Mouse (Mus musculus): ENCODE results near the gene Plcb1. TPM values are rescaled to one million over a fixed set of nuclear protein-coding genes. Genes with fewer than 3 reads are reported as not detected.

The Plcb1 gene
- polyA plus RNA-seq, 1 experiment from 2014 or later: 5.2 TPM

DNA sequence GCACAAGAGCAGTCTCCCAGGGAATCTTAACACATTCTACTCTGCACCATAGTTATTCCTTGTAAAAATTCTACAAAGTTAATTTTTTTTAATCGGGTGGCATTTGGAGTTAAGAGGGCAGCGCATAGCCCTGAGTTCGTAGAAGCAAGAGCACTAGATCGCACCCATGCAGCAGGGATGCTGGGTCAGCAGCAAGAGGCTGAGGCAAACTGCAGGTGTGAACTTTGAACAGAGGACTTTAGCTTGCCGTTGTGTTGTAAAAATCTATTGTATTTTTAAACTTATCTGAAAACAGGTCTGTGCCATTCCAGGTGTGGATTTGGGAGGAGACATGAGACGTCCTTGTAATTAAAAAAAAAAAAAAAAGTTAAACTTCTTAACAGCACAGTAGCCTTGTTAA lies 613.9 kb downstream of the Plcb1 start:
- 84% methylated on average over 6 of the region's 6 CpGs for WGBS
- Histone ChIP-seq H3K4me3 (no peak overlapping the region), H3K4me2 (no peak overlapping the region), H3K27me3 (no peaks in the 10 kb centered on the region), H3K27ac (no peak overlapping the region), H3K9ac (no peak overlapping the region), H3K9me3 (replicated peaks) (no peaks in the 10 kb centered on the region), H3K4me1 (replicated peaks) (no peaks in the 10 kb centered on the region; the same call in 1 of the 2 replicates), H3K36me3 (no peaks in the 10 kb centered on the region)
- ATAC-seq (replicated peaks; ENCODE audit: insufficient number of reproducible peaks, insufficient read depth, low FRiP score, low read depth): no peak

DNA sequence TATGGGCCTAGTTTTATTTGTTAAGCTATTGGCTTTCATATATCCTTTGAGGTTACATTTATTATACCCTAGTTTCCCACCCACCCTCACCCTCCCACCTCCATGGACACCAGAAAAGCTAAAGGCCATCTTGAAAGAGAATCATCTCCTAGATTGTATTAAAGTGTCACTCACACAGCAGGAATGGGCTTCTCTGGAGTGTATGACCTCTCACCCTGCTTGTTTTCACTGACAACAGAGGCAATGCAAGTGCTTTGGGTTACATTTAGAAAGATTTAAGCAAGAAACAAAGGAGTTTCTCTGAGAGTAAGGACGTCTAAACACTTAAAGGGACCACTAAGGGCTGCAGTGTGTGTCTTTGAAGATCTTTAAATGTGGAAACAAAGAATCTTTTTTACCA lies 617.0 kb downstream of the Plcb1 start:
- no peak for ATAC-seq (replicated peaks; ENCODE audit: insufficient number of reproducible peaks, insufficient read depth, low FRiP score, low read depth)
- WGBS: 60% methylated on average over 1 of the region's 1 CpGs
- Histone ChIP-seq H3K4me3 (no peak overlapping the region), H3K36me3 (no peaks in the 10 kb centered on the region), H3K4me1 (replicated peaks) (no peaks in the 10 kb centered on the region; the same call in 1 of the 2 replicates), H3K9ac (no peak overlapping the region), H3K27ac (no peak overlapping the region), H3K9me3 (replicated peaks) (no peaks in the 10 kb centered on the region), H3K4me2 (no peak overlapping the region), H3K27me3 (no peaks in the 10 kb centered on the region)

DNA sequence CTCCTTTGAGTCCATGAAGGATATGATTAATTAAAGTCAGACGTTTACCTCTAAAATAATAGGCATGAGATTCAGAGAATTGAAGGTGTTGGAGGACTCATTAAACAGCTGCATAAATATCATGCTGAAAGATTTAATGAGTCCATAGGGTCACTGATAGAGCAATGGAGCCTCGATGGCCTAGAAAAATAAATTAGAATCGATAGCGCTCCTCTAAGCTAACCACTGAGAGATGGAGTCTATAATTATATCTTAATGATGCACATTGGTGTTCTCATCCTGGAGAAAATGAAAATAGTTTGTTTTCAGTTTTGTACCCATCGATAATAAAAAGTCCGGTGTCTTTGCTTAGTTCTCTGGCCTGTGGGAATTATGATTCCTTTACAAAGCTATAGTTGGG lies 617.5 kb downstream of the Plcb1 start:
- no peak overlapping the region for H3K9ac ChIP-seq
- H3K9me3 ChIP-seq (replicated peaks): no peaks in the 10 kb centered on the region
- H3K4me1 ChIP-seq (replicated peaks): no peaks in the 10 kb centered on the region; the same call in 1 of the 2 replicates
- no peak overlapping the region for H3K4me3 ChIP-seq
- no peaks in the 10 kb centered on the region for H3K27me3 ChIP-seq
- no peaks in the 10 kb centered on the region for H3K36me3 ChIP-seq
- WGBS: 88% methylated on average over 6 of the region's 6 CpGs
- ATAC-seq (replicated peaks; ENCODE audit: insufficient number of reproducible peaks, insufficient read depth, low FRiP score, low read depth): no peak
- no peak overlapping the region for H3K27ac ChIP-seq
- H3K4me2 ChIP-seq: no peak overlapping the region

DNA sequence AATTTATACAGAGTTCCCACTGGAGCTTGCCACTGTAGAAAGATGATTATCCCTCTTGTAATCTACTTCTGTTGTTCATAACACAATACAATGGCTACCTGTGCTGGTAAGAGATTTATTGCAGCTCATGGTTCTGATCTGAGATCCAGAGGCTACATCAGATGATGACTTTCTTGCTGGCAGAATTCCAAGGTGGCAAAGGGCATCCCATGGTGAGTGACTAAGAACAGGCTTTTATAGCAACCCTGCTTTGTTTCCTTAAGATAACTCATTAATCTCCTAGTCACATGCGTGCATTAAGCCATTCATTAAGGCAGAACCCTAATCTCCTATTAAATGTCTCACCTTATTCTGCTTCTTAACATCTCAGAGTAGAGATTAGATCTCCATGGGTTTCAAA lies 618.2 kb downstream of the Plcb1 start:
- Histone ChIP-seq H3K9me3 (replicated peaks) (no peaks in the 10 kb centered on the region), H3K9ac (no peak overlapping the region), H3K4me2 (no peak overlapping the region), H3K4me1 (replicated peaks) (peaks cover under 1% of the 10 kb centered on the region; the same call in 1 of the 2 replicates), H3K27me3 (no peaks in the 10 kb centered on the region), H3K36me3 (no peaks in the 10 kb centered on the region), H3K27ac (no peak overlapping the region), H3K4me3 (no peak overlapping the region)
- ATAC-seq (replicated peaks; ENCODE audit: insufficient number of reproducible peaks, insufficient read depth, low FRiP score, low read depth): no peak
- WGBS: 65% methylated on average over 1 of the region's 1 CpGs

DNA sequence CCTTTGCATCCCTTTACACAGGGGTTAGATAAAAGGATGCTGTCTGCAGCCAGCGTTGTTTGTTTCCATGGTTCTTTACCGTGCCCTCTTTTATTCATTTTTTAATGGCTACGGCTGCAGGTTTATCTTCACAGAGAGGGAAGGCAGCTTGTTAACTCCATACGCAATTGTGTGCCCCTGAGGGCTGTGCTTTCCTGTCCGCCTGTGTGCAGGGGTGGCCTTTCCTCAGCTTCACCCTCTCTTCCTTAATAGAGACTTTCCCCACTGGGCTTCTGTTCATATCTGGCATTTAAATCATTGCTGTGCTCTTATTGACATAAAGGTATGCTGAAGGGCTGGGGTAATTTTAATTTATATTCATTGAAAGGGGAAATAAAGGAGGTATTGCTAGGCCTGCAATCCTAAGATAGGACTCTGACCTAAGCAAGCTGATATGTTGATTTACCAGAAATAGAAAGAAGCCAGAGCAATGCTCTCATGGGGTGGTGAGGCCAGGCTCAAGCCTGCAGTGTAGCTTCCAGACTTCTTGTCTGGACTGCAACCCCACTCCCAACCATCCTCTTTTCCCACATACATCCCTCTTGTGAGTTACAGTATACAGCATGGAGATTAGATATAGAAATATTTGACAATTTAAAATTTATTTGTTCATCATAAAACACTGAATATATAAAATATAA lies 623.7 kb downstream of the Plcb1 start:
- H3K27ac ChIP-seq: peak overlapping the region; percentile 72
- WGBS: 36% methylated on average over 5 of the region's 5 CpGs

DNA sequence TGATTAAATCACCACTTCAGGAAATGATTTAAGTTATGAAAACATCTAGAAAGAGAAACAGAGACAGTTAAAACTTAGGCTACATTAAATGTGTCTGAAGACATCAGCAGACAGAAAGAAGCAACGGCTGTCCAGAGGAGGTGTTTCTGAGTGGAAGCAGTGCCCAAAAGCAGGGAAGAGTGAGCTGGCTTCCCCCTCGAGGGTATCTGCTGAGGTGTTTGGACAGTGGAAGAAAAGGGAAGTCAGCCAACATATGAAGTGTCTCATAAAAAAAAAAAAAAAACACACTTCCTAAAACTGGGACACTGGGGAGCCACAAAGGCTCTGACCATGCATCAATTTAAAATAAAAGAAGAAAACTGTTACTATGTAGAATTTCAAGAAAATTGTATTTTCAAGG lies 625.8 kb downstream of the Plcb1 start:
- Histone ChIP-seq H3K9me3 (replicated peaks) (no peaks in the 10 kb centered on the region), H3K4me3 (no peak overlapping the region), H3K4me1 (replicated peaks) (peaks cover 5% of the 10 kb centered on the region), H3K4me2 (no peak overlapping the region), H3K27me3 (no peaks in the 10 kb centered on the region), H3K27ac (no peak overlapping the region), H3K9ac (no peak overlapping the region), H3K36me3 (no peaks in the 10 kb centered on the region)
- 15% methylated on average over 2 of the region's 2 CpGs for WGBS
- no peak for ATAC-seq (replicated peaks; ENCODE audit: insufficient number of reproducible peaks, insufficient read depth, low FRiP score, low read depth)

More for the DNA sequence above, 623.7 kb downstream of the Plcb1 start:
- Histone ChIP-seq H3K27me3 (no peaks in the 10 kb centered on the region), H3K4me3 (no peak overlapping the region), H3K4me1 (replicated peaks) (peaks cover 5% of the 10 kb centered on the region), H3K9me3 (replicated peaks) (no peaks in the 10 kb centered on the region), H3K9ac (no peak overlapping the region), H3K36me3 (no peaks in the 10 kb centered on the region), H3K4me2 (no peak overlapping the region; the same call in 1 of the 2 replicates)
- 0 out of 2 replicates have a peak, but pooled peaks have one; percentile 58 for ATAC-seq (replicated peaks; ENCODE audit: insufficient number of reproducible peaks, insufficient read depth, low FRiP score, low read depth)

DNA sequence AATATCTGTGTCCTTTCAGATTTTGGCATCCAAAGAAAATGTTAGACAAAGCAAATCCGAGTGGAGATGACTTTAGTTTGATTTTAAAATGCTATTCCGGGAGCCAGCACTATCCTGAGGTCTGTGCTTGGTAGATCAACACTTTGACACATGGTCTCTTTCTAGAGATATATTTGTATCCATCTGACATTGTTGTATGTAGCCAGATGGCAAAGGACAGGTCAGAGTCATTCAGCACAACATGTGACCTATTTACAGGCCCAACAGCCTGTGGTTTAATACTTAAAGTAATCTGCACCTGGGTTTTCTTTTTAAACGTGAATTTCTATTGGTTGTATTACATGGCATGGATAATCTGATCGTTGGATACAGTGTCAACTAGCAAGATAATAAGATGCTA lies 629.3 kb downstream of the Plcb1 start:
- no peaks in the 10 kb centered on the region for H3K27me3 ChIP-seq
- H3K27ac ChIP-seq: no peak overlapping the region
- no peak for ATAC-seq (replicated peaks; ENCODE audit: insufficient number of reproducible peaks, insufficient read depth, low FRiP score, low read depth)
- no peak overlapping the region for H3K4me3 ChIP-seq
- H3K36me3 ChIP-seq: no peaks in the 10 kb centered on the region
- 60% methylated on average over 4 of the region's 4 CpGs for WGBS
- no peak overlapping the region for H3K4me2 ChIP-seq
- H3K4me1 ChIP-seq (replicated peaks): no peaks in the 10 kb centered on the region
- no peaks in the 10 kb centered on the region for H3K9me3 ChIP-seq (replicated peaks)
- H3K9ac ChIP-seq: no peak overlapping the region

DNA sequence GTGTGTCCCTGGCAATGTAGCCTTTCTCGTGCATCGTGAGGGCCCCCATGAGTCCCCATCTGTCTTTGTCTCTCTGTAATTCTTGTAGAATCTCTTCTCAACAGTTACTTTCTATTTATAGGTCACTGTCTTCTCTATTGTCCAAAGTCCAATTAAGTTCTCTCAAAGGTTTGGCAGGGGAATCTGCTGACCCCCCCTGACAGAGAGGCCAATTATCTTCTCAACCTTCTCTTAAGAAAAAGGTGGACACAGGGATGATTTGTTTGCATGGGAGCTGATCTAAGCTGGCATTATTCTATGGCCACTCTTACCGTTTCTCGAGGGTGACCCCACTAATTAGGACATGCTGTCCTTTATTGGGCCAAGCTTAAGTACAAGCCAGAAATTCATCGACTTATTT lies 633.4 kb downstream of the Plcb1 start:
- Histone ChIP-seq H3K9ac (no peak overlapping the region), H3K9me3 (replicated peaks) (no peaks in the 10 kb centered on the region), H3K36me3 (no peaks in the 10 kb centered on the region), H3K4me3 (no peak overlapping the region), H3K27ac (no peak overlapping the region), H3K4me1 (replicated peaks) (no peaks in the 10 kb centered on the region), H3K4me2 (no peak overlapping the region), H3K27me3 (no peaks in the 10 kb centered on the region)
- WGBS: 77% methylated on average over 5 of the region's 5 CpGs
- ATAC-seq (replicated peaks; ENCODE audit: insufficient number of reproducible peaks, insufficient read depth, low FRiP score, low read depth): no peak

DNA sequence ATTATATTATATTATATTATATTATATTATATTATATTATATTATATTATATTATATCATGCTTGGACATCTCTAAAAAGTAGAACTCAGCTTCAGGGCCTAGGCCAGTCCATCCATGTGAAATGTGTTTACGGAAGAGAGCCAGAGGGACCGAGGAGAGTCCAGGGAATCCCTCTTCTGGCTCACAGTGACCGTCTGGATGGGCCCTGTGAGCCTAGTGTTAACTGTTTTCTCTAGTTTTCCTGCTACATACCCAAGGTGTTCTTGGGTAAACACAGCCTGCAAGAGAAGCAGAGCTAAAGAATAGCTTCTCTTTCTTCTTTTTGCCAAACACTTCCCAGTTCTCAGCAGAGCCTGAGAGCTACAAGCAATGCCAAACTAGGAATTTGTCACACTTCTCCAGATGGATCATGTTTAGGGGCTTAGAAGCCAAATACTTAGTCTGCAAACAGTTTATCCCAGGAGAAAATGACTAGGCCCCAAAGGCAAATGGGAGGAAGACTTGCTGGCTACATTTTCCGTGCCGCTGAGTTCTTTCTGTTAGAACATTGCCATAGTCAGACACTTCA lies 649.2 kb downstream of the Plcb1 start:
- Histone ChIP-seq H3K36me3 (no peaks in the 10 kb centered on the region), H3K4me1 (replicated peaks) (peaks cover 5% of the 10 kb centered on the region), H3K27ac (no peak overlapping the region), H3K9ac (no peak overlapping the region), H3K9me3 (replicated peaks) (no peaks in the 10 kb centered on the region), H3K4me2 (no peak overlapping the region), H3K27me3 (no peaks in the 10 kb centered on the region), H3K4me3 (no peak overlapping the region)
- ATAC-seq (replicated peaks; ENCODE audit: insufficient number of reproducible peaks, insufficient read depth, low FRiP score, low read depth): no peak
- 81% methylated on average over 5 of the region's 5 CpGs for WGBS

DNA sequence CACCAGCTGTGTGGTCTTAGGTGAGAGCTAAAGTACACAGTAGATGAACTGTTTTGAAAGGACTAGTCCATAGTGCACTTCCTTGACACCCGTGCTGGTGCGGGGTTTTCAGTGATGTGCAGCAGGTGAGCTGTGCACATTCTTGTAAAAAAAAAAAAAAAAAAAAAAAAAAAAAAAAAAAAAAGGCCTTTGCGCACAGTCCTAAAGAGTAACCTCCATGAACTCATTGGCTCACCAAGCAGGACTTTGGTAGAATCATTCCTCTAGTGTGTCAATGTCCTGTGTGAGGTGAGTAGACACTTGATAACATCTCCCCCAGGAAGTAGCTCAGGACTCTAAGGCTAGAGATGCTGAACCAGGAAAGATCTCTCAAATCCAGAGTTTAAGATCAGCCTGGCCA lies 653.2 kb downstream of the Plcb1 start:
- no peak overlapping the region for H3K4me3 ChIP-seq
- 78% methylated on average over 3 of the region's 3 CpGs for WGBS
- no peak for ATAC-seq (replicated peaks; ENCODE audit: insufficient number of reproducible peaks, insufficient read depth, low FRiP score, low read depth)
- no peak overlapping the region for H3K27ac ChIP-seq
- H3K9ac ChIP-seq: no peak overlapping the region
- H3K9me3 ChIP-seq (replicated peaks): no peaks in the 10 kb centered on the region
- peaks cover 5% of the 10 kb centered on the region for H3K4me1 ChIP-seq (replicated peaks)
- no peaks in the 10 kb centered on the region for H3K27me3 ChIP-seq
- no peaks in the 10 kb centered on the region for H3K36me3 ChIP-seq
- no peak overlapping the region for H3K4me2 ChIP-seq

DNA sequence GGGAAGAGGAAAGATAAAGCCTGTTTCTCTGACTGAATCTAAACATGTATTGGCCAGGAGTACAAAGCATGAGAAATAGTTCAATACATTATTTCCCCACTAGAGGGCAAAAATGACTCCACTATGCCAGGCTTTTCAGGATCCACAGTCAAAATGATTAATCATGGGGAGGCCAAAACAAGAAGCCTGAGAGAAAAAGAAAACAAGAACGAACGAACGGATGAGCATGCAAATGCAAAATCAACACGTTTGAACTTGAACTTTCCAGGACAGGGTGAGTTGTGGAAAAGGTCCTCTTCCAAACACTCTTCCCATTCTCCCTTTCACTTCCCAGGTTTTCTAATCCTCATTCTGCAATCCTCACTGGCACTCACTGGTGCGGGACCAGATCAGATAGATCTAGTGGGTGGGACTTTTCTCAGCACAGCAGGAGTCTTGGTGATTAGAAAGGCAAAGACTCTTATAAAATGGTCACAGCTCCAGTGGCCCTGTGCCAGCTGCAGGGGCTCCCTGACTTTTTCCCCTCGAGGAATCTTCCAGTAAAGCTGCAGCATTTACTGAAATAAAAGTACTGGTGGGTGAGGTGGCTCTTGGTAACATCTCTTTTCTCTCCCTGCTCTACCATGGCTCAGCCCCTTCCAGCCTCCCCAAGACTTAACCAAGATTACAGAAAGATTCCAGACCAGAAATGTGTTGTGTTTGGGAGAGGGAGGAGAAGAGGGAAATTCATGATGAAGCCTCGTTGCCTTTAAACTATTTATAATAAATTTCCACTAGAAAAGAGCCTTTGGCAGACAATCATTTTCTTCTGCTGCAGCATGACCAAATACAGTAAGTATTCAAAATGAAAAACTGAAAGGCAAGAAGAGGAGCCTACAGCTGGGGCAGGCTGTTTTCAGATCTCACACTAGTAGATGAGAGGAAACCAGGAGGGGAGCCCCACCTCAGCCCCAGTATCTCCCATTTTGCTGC lies 654.0 kb downstream of the Plcb1 start:
- ATAC-seq (replicated peaks; ENCODE audit: insufficient number of reproducible peaks, insufficient read depth, low FRiP score, low read depth): no peak; the same call in 1 of the 2 replicates
- Histone ChIP-seq H3K36me3 (no peaks in the 10 kb centered on the region), H3K9ac (no peak overlapping the region; the same call in 1 of the 2 replicates), H3K27ac (peak overlapping the region; percentile 59), H3K9me3 (replicated peaks) (no peaks in the 10 kb centered on the region), H3K4me1 (replicated peaks) (peaks cover 5% of the 10 kb centered on the region), H3K4me2 (peak overlapping the region; percentile 58), H3K4me3 (peak overlapping the region; percentile 33), H3K27me3 (no peaks in the 10 kb centered on the region)
- WGBS: 4% methylated on average over 7 of the region's 7 CpGs
